Mouse (Mus musculus): ENCODE measurements around the gene Il27ra.
"Not testable (repeated sequence)": the region's sequence is repeated elsewhere in the genome, so short reads cannot be mapped to it uniquely, and the experiment has no call there.

Il27ra gene

DNA sequence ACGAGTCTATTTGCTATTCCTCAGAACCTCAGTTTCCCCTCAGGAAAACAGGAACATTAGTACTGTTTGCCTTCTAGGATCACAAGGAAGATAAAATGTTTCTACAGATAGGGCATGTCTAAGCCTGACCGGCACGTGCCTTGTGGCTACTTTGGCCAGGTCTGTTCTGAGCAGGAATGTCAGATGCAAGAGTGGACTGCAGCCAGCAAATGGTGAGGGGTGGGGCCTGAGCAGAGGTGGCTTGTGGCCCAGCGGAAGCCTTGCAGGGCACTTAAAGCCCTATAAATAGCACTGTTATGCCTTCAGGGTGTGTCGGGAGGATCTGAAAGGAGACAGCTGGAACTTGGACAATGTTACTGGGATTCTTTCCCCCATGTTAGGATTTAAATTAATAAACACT, 19.3 kb downstream of the Il27ra start:
- peak; percentile 84 for DNase-seq (ENCODE audit: extremely low read depth, insufficient read length, low spot score)

DNA sequence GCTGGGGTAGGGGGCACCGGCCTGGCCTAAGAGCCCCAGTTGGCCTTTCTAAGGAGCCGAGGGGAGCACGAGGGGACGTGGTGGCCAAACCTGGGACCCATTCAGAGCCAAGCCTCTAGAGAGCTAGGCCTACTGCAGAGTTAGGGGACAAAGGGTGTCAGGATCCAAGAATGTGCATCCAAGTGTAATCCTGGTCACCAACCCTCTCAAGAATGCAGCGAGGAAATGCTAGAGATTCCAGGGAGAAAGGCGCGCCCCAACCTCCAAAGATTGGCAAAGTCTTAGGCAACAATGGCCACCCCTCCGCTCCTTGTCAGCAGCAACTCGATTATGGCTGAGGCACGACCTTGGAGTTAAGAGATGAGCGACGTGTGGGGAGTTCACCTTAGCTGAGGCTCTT, 20.8 kb downstream of the Il27ra start:
- DNase-seq (ENCODE audit: extremely low read depth, insufficient read length, low spot score) = peak; percentile 48

DNA sequence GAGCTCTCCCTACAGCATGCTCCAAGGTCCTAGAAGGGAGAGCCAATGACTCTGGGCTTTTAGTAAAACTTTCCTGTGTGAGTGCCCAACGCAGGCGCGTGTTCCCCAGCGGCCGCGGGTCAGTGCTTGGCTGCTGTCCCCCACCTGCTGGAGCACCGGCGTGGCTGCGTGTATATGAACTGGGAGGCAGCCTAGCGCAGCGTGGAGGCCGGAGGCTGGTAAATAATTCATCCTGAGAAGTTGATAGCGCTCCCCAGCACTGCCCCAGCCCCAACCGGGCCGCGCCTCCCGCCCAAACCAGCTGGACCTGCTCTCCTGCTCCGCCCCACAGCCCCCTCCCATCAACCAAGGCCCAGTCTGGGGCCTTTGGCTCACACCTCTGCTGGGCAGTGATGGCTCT, 21.3 kb downstream of the Il27ra start, which contains the start of gene Palm3:
TSS of gene Palm3 (plus strand) at position 376 of the 400 bp plus-strand sequence.
- DNase-seq (ENCODE audit: extremely low read depth, insufficient read length, low spot score) = no peak

DNA sequence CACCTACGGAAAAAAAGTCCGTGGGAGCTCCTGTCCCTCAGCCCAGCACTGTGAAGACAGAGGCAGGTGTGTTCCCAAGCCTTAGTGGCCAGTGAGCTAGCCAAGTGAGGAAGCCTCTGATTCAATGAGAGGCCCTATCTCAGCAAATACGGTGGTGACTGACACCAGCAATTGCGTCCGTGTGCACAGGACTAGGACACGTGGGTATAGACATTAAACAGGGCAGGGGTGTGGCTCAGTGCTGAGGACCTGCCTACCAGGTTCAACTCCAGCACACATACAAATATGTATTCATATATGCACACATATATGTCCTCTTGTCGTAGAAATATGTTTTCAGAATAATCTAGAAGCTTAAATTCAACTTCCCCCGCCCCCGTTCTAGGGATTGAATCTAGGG, 22.7 kb downstream of the Il27ra start:
- DNase-seq (ENCODE audit: extremely low read depth, insufficient read length, low spot score) = no peak

DNA sequence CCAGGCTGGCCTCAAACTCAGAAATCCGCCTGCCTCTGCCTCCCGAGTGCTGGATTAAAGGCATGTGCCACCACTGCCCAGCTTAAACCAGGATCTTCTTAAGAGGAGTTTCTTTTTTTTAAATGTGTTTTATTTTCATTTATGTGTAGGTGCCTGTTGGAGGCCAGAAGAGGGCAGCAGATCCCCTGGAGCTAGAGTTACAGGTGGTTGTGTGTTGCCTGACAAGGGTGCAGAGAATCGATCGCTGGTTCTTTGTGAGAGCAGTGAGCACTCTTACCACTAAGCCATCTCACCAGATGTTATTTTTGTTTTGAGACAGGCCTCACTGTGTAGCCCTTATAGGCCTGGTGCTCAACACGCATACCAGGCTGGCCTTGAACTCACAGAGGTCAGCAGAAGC, 26.6 kb downstream of the Il27ra start:
- no peak for DNase-seq (ENCODE audit: extremely low read depth, insufficient read length, low spot score)

DNA sequence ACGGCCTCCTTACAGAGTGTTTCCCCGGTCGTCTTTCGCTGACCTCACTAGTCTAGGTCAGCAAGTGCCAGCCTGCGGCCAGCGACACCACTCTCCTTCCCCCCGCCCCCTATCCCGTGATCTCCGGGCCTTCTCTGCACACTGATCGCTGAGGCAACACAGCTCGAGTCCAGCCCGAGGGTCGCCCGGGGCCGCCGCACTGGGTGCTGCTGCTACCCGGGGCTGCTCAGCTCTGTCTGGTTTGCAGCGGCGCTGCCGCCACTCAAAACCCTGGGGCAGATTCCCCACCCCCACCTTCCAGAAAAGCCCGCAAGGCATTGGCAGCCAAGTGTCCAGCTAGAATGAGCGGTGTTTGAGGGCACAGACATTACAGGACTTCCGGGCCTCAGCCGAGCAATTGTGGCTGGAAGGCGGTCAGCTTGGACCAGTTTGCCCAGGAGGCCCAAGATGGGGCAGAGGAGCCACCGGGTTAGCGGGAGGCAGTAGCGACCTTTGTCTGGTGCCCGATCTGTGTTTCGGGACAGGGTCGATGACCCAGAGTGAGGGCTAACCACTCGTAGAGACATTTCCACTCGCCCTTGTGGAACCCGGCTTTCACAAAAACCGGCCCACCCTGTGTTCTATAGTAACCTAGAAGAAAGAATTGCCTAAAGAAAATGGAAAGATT, 29.8 kb downstream of the Il27ra start:
- no peak for DNase-seq (ENCODE audit: extremely low read depth, insufficient read length, low spot score)

DNA sequence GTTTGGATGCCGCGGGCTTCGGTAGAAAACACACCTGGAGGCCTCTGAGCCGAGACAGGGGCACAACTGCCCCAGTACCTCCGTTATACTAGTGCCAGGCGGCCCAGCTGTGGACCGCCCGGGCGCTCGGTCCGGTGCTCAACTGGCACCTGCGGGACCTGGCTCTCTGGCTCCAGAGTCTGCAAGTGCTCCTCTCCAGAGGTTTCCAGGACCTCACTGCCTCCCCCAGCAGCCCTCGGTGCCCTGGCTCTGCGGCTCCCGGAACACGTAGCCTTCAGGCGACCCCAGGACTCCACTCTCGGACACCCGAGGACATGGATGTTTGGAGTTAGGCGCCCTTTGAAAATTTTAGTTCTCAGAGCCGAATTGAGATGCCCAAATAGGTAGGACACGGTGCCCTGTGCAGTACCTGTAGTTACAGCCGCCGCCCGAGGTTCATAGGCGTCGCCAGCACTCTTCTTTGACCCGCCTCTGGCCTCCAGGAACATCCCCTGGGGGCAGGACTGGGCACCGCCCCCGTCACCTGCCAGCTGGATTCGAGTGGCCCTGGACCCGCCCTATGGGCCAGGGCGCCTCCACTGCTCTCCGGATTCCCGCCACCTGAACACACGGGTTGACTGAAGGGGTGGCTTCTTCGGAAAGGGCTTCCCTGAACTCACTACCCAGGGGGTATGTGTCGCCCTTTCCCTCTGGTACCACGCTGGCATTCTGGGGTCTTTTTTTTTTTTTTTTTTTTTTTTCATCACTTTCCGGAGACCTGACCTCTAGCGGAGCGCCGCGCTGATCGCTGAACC, 30.5 kb downstream of the Il27ra start, which contains the start of gene 2210011C24Rik:
TSS of gene 2210011C24Rik (minus strand) at position 467 of the 794 bp plus-strand sequence.
- DNase-seq (ENCODE audit: extremely low read depth, insufficient read length, low spot score) = no peak

DNA sequence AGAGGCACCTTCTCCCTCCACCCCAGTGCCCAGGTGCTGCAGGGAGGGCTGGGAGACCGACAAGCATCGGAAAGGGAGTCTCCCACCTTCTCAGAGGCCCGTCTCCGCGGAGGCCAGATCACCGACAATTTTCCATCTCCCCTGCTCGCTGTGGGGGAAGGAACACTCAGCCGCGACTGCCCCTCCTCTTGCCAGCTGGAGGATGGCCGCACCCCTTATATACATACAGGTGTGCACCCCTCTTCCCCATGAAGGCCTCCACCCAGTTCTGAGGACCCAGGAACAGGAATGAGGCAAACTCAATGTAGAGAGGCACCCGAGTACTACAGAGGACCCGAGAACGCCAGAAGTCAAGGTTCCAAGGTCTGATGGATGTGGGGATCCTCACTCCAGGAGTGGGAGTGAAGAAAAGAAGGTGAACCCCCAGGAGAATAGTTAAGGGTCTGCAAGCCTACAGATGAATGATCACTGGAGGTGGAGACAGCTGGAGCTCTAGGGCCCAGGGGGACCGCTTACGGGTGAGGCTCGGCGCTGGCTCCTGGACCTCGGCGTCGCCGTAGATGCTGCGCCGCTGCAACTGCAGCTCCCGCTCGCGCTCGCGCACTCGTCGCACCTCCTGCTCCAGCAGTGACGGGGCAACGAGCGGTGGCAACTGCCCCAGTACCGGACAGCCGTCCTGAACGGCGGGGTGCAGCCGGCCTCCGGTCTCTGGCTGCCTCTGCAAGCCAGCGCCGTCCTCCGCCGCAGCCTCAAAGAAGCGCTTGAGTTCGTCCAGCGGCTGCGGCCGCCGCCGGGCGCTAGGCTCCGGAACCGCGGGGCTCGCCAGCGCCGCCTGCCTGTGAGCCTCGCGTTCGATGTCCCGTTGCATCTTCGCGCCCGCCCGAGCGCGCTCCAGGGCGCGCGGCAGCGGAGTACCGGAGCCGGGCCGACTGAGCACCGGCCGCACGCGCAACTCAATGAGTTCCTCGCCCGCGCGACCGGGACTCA, 31.5 kb downstream of the Il27ra start:
- no peak for DNase-seq (ENCODE audit: extremely low read depth, insufficient read length, low spot score)

DNA sequence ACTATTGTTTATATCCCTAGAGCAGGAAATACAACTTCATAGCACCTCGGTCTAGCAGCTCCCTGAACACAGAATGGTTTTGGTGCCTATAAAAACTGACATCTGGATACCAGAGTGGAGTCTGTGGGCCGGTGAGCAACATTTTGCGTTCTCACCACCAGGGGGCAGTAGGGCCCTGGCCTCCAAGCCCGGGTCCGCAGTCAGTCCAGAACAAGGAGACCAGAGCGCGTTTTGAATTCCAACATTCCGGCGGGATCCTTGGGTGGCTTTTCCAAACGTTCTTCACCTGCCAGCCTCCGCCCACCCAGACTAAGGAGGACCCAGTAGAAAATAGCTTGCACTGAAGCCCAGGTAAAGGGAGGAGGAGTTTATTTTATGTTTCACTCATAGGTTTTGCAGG, 32.5 kb downstream of the Il27ra start:
- DNase-seq (ENCODE audit: extremely low read depth, insufficient read length, low spot score) = peak; percentile 50

DNA sequence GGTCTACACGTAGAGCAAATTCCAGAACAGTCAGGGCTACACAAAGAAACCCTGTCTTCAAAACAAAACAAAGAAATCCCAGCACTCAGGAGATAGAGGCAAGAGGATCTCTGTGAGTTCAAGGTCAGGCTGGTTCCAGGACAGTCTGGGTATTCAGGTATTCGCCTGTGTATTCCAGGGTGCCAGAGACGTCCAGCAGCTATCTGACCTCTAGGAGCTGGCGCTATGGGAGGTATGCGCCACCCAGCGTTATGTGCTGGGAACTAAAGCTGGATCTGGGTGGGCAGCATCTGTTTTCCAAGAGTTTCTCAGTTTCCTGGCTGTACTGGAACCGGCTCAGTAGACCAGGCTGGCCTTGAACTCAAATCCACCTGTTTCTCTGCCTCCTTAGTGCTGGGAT, 34.0 kb downstream of the Il27ra start:
- DNase-seq (ENCODE audit: extremely low read depth, insufficient read length, low spot score) = no peak

DNA sequence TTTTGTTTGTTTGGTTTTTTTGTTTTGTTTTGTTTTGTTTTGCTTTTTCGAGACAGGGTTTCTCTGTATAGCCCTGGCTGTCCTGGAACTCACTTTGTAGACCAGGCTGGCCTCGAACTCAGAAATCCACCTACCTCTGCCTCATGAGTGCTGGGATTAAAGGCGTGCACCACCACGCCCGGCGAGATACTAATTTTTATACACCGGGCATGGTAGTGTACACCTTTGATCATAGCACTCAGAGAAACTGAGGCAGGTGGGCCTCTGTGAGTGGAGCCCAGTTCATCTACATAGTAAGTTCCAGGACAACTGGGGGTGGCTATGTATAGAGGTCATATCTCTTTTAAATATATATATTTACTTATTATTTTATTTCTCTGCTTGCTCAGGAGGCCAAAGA, 36.9 kb downstream of the Il27ra start:
- not testable (repeated sequence) for DNase-seq (ENCODE audit: extremely low read depth, insufficient read length, low spot score)

DNA sequence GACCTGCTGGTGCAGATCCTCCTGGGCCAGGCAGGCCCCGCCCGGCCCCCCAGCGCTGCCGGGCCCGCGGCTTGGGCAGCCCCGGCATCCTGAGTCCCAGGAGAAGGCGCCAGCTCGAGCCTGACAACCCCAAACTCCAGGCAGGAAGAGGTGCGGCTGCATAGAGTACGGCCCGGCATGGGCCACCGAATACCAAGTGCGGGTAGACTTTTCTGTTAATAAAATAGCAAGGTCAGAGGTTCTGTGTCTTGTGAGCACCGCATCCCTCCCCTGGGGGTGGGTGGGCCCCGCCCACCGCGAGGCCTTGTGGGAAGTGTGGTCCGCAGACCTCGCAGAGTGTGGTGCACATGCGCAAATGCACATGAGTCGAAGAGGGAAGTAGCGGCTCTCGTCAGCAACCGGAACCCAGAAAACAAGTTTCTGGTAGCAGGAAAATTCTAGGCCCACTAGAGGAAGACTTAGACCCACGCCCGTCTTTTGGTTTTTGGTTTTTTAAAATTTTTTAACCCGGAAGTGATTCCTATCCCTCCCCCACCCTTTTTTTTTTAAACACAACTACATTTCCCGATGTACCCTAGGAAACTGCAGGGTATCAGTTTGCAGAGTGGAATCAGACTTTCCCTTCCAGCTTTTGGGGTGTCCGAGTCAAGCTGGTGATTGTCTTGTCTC, 37.7 kb downstream of the Il27ra start:
- peak; percentile 98 for DNase-seq (ENCODE audit: extremely low read depth, insufficient read length, low spot score)

DNA sequence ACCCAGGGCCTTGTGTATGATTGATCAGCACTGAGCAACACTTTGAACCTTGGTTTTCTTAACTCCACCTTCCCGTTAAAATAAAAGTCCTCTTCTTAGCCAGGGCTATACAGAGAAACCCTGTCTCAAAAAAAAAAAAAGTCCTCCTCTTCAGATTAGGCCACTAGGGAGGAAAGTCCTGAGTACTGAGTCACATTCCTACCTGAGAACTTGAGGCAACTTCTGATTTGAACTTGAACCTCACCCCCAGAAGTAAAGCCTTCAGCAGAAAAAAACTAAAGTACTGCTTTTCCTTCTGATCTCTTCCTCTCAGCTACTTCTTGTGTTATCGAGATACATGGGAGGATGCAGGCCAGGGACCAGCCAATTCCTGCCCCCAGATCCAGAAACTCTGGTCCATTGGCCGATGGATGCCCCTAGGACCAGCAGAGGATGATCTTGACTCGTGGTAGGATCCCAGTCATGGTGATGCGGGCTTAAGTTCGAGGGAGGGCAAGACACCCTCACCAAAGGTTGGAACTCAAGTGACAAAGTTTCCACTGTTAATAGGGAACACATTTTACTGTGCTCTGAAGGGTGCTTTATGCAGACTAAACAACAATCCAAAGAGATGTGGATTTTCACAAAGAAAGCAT, 38.7 kb downstream of the Il27ra start:
- no peak for DNase-seq (ENCODE audit: extremely low read depth, insufficient read length, low spot score)

DNA sequence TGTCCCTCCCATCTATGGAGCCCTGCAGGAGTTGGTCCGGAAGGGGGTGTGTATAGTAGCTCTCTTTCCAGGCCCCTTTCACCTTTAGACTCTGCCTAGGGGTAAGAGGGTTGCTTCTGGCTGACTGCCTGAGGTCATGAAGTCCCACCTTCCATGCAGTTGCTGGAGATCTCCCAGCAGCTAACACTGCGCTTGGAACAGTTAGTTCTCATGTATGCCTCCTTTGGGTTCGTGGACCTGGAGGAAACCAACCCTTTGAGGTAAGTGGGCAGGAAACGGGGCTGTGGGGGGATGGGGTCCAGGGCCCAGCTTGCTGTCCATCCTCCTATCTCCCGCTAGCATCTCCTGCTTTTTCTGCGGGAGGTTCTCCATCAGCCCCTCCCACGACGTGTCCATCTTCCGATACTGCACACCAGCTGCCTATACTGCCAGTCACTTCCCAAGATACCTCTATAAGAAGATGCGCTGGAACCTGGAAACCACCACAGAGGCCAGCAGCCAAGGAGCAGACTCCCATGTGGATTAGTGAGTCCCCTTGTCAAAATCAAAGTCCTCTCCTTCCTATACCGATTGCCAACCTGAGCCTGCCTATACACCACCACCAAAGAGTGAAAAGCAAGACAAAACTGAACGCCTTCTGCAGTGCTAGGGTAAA, 39.3 kb downstream of the Il27ra start:
- DNase-seq (ENCODE audit: extremely low read depth, insufficient read length, low spot score) = no peak

DNA sequence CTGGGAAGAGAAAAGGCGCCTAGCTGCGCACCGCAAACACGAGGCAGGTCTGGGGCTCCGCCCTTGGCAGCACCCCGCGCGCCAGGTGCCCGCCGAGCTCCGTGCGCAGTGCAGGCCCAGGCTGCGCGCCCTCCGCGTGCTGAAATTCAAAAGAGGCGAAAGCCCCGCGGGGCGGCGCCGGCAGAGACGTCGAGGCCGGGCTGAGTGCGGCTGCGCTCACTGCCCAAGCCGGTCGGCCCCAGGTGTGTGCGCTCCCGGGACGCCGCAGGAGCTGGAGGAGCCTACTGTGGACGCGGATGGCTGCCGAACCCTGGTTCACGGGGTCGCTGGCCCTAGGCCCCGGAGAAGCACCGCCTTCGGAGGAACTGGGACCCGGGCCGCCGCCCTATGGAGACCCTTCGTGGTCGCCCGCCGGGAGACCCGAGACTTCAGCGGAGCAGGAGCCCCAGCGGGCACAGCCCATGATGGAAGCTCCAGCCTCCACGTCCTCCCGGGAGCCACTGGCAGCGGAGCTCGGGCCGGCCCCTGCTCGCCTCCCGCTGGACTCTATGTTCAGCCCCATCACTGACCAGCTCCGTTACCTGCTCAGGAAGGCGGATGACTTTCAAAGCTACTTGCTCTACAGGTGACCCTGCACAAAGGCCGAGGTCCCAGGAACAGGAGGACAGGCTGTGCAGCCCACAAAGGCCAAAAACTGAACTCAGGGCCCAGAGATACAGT, 40.9 kb downstream of the Il27ra start, which contains the start of gene 1700067K01Rik:
TSS of gene 1700067K01Rik (plus strand) at position 222 of the 720 bp plus-strand sequence.
- DNase-seq (ENCODE audit: extremely low read depth, insufficient read length, low spot score) = no peak

DNA sequence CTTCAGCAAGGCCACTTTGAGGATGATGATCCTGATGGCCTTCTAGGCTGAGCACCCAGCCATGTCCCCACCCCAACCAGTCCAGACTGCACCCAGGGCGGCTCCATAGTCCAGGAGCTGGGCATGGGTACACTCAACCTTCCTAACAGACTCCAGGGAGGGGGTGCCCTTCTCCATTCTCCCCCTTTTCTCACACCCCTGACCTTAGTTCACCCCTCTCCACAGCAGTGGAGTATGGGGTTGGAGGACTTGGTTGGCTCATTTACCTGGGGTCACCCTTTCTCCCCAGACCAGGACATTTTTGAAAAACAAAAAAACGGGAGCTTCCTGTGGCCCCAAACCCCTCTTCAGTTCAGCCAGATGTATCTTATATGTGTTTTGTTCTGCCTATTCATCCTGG, 42.6 kb downstream of the Il27ra start:
- no peak for DNase-seq (ENCODE audit: extremely low read depth, insufficient read length, low spot score)

DNA sequence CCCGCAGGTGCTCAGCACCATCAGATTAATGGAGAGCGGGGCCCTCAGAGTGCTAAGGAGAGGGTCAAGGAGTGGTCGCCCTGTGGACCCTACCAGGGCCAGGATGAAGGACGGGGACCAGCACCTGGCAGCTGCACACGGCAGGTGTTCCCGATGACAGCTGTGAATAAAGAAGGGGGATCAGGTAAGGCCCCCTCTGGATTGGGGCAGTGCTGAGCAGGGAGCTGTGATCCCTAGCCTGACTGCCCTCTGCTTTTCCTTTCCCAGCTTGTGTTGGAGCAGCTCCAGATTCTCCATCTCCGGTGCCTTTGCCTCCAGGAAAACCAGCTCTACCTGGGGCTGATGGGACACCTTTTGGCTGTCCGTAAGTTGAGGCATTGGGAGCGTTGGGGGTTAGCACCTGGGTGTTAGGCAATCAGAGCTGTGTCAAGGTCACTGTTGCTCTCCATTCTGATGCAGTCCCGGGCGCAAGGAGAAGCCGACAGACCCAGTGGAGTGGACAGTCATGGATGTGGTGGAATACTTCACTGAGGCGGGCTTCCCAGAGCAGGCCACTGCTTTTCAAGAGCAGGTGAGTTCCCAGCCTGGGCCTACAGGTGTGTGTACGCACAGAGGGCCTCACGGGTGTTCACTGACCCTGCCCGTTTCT, 43.2 kb downstream of the Il27ra start:
- DNase-seq (ENCODE audit: extremely low read depth, insufficient read length, low spot score) = no peak
